Mouse (Mus musculus): Measurements from ENCODE around the gene Dnah8.

DNA sequence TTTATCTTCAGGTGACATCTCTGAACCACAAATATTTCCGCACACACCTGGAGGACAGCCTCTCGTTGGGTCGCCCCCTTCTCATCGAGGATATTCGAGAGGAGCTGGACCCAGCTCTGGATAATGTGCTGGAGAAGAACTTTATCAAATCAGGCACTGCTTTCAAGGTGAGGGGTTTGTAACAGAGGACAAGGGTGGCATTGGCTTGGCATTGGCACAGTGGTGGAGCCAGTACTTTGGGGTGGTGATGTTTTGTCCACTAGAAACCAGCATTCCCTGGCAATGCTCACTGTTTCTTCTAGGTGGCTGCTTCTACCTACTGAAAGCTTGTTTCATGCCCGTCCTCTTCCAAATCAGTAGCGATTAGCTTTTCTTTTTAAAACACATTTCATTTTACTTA lies 166.7 kb downstream of the Dnah8 start:
- TF ChIP-seq CTCF (IDR thresholded peaks at IDR 0.05; ENCODE audit: borderline replicate concordance, insufficient read depth, low read depth, low read length) (no peak), POLR2A (IDR thresholded peaks at IDR 0.05; ENCODE audit: borderline replicate concordance, insufficient read depth, low read length) (no peak)
